22 mouse cellular contexts compared by ENCODE assay signal in the genomic region with DNA sequence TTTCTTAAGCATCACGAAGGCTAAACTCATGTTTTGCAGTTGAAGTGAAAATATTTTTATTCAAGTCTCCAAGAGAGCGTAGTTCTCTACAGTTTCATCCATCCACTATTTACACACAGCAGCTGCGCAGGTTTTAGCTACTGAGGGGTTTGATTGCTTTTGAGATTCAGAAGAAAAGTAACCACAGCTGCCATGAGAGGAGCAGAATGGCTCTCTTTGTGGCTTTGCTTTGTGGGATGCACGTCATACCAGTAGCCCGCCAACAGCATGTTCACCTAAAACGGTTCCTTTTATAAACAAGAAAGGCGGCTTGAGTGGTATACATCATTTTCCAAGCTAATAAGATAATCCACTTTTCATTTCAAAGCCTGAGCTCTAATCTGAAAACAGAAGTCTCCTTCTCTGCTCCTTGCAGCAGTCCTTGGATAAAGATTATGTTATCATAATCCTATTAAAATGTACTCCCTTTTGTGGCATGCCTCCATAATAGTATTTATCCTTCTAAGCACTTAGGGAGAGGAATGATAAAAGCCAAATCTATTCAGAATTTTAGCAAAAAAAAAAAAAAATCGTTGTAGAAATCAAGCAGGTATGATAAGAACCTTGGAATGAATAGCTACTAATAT. TPM values are rescaled to one million over a fixed set of nuclear protein-coding genes. Genes with fewer than 3 reads are reported as not detected.
DNase-seq lines count a peak whose midpoint lies in the region; ATAC-seq lines count a peak whose summit lies in the region.
"Had no signal": no experiment of that assay in that cellular context is flagged by ENCODE, and none has a peak within 500 bp of the region (broad histone marks: within the 10 kb centered on the region; RNA-seq: fewer than 3 reads in every experiment).

No protein-coding gene starts in this region.

- no peaks in the 10 kb centered on the region for H3K27me3 ChIP-seq in embryonic facial prominence, embryonic 13.5 days
- peaks cover 32% of the 10 kb centered on the region; the same call in 1 of the 2 replicates for H3K27me3 ChIP-seq in midbrain, embryonic 10.5 days (ENCODE audit: low read depth, poor library complexity, severe bottlenecking)
- H3K27me3 ChIP-seq: embryonic facial prominence, embryonic 12.5 days; hindbrain, embryonic 15.5 days; limb, embryonic 12.5 days; neural tube, embryonic 12.5 days; stomach, embryonic 15.5 days had no signal

- no peak overlapping the region for H3K9ac ChIP-seq in embryonic facial prominence, embryonic 13.5 days
- H3K9ac ChIP-seq: embryonic facial prominence, embryonic 12.5 days; hindbrain, embryonic 15.5 days; limb, embryonic 12.5 days; liver, embryonic 14.5 days; neural tube, embryonic 12.5 days; stomach, embryonic 15.5 days had no signal

- H3K4me1 ChIP-seq in embryonic facial prominence, embryonic 13.5 days: no peaks in the 10 kb centered on the region
- peaks cover 14% of the 10 kb centered on the region for H3K4me1 ChIP-seq in midbrain, embryonic 10.5 days
- H3K4me1 ChIP-seq: embryonic facial prominence, embryonic 12.5 days; hindbrain, embryonic 15.5 days; limb, embryonic 12.5 days; neural tube, embryonic 12.5 days; stomach, embryonic 15.5 days had no signal

- ATAC-seq in embryonic facial prominence, embryonic 13.5 days (ENCODE audit: insufficient number of reproducible peaks, insufficient read depth, low FRiP score, low TSS enrichment, low read depth): 0 out of 2 replicates have a peak, but pooled peaks have one; percentile 32

- H3K27ac ChIP-seq in embryonic facial prominence, embryonic 13.5 days: no peak overlapping the region
- peak overlapping the region; percentile 63 for H3K27ac ChIP-seq in midbrain, embryonic 10.5 days (replicated peaks)
- H3K27ac ChIP-seq: embryonic facial prominence, embryonic 12.5 days; hindbrain, embryonic 15.5 days; left cerebral cortex, adult 2 months; limb, embryonic 12.5 days; liver, embryonic 14.5 days; neural tube, embryonic 12.5 days; stomach, embryonic 15.5 days had no signal

- no peaks in the 10 kb centered on the region for H3K36me3 ChIP-seq in embryonic facial prominence, embryonic 13.5 days
- no peaks in the 10 kb centered on the region for H3K36me3 ChIP-seq in midbrain, embryonic 10.5 days
- H3K36me3 ChIP-seq: embryonic facial prominence, embryonic 12.5 days; G1E; hindbrain, embryonic 15.5 days; limb, embryonic 12.5 days; neural tube, embryonic 12.5 days; stomach, embryonic 15.5 days had no signal

- H3K9me3 ChIP-seq in embryonic facial prominence, embryonic 13.5 days: no peaks in the 10 kb centered on the region
- no peaks in the 10 kb centered on the region for H3K9me3 ChIP-seq in midbrain, embryonic 10.5 days (replicated peaks)
- H3K9me3 ChIP-seq: embryonic facial prominence, embryonic 12.5 days; G1E; hindbrain, embryonic 15.5 days; limb, embryonic 12.5 days; neural tube, embryonic 12.5 days; stomach, embryonic 15.5 days had no signal

- DNase-seq in right cerebral cortex, postnatal 10 days (ENCODE audit: low spot score in 2 of 2): peak; percentile 25 to 27
- DNase-seq in right cerebral cortex, postnatal 25 days: no peak
- DNase-seq in midbrain, embryonic 10.5 days (ENCODE audit: low spot score): no peak
- DNase-seq in retina, embryonic 14.5 days (ENCODE audit: low spot score): peak; percentile 6
- no peak for DNase-seq in kidney, postnatal 36 days
- DNase-seq in cerebellum, adult 8-10 months: no peak
- DNase-seq: adrenal gland, adult 8-10 months; cerebellum, adult 9-11 months; gastrocnemius, postnatal 14 days; heart, postnatal 10 days; kidney, adult 11 months; lung, postnatal 10 days had no signal

- H3K4me2 ChIP-seq in embryonic facial prominence, embryonic 13.5 days: no peak overlapping the region
- H3K4me2 ChIP-seq: embryonic facial prominence, embryonic 12.5 days; hindbrain, embryonic 15.5 days; limb, embryonic 12.5 days; neural tube, embryonic 12.5 days; stomach, embryonic 15.5 days had no signal

- no peak overlapping the region for H3K4me3 ChIP-seq in embryonic facial prominence, embryonic 13.5 days
- H3K4me3 ChIP-seq in midbrain, embryonic 10.5 days: no peak overlapping the region
- H3K4me3 ChIP-seq: embryonic facial prominence, embryonic 12.5 days; hindbrain, embryonic 15.5 days; left cerebral cortex, adult 2 months; limb, embryonic 12.5 days; neural tube, embryonic 12.5 days; stomach, embryonic 15.5 days had no signal

- WGBS in embryonic facial prominence, embryonic 13.5 days: 61% methylated on average over 8 of the region's 8 CpGs
- 51% methylated on average over 8 of the region's 8 CpGs for WGBS in midbrain, embryonic 10.5 days

RNA-seq across cellular contexts. Expression of a gene that starts 26.7 kb away (rescaled TPM):
- not detected in 2 replicates for polyA plus RNA-seq in embryonic facial prominence, embryonic 13.5 days (2015; fragmentation: Nextera tagmentation; extraction: Ambion mirVana)
- 0.12 and 1.2 TPM in 2 replicates for polyA plus RNA-seq in midbrain, embryonic 10.5 days (2016; fragmentation: Nextera tagmentation; extraction: Ambion mirVana)
- polyA plus RNA-seq: G1E; large intestine, adult 2 months; liver, embryonic 14.5 days had no signal

RNA-seq across cellular contexts. Expression of a gene that starts 26.7 kb away (rescaled TPM):
- not detected in 2 replicates for polyA plus RNA-seq in embryonic facial prominence, embryonic 13.5 days (2015; fragmentation: Nextera tagmentation; extraction: Ambion mirVana)
- 0.20 and 0.52 TPM in 2 replicates for polyA plus RNA-seq in midbrain, embryonic 10.5 days (2016; fragmentation: Nextera tagmentation; extraction: Ambion mirVana)
- polyA plus RNA-seq: G1E; large intestine, adult 2 months; limb, embryonic 12.5 days; liver, embryonic 14.5 days; stomach, embryonic 15.5 days had no signal

Comparison
In these comparisons a context has a peak if more than half of its experiments do, and no peak if none do; other contexts are left out.
1. DNase-seq: peak in right cerebral cortex, postnatal 10 days (2 of 2) and retina, embryonic 14.5 days (single experiment); none in right cerebral cortex, postnatal 25 days (single experiment), midbrain, embryonic 10.5 days (single experiment), kidney, postnatal 36 days (0 of 2) and cerebellum, adult 8-10 months (single experiment).